Mouse (Mus musculus): ENCODE results near the gene Ddx17.

The Ddx17 gene

GRCm38 (mm10) chr15:79518571-79518970 is 28.0 kb downstream of the Ddx17 start:
- DNase-seq (ENCODE audit: low spot score in 2 of 2), result no peak

- DNase-seq (ENCODE audit: low spot score in 2 of 2), result no peak
These were observed 28.8 kb downstream of the Ddx17 start for GRCm38 (mm10) chr15:79517710-79518109.

- peak in 1 of 2 experiments; percentile 31 for DNase-seq (ENCODE audit: low spot score in 2 of 2)
These were observed 30.1 kb downstream of the Ddx17 start, which contains the start of gene Kdelr3 for GRCm38 (mm10) chr15:79516171-79517096. Kdelr3 (plus strand) TSS chr15:79516411.

GRCm38 (mm10) chr15:79513940-79514339 is 32.6 kb downstream of the Ddx17 start:
- no peak for DNase-seq (ENCODE audit: low spot score in 2 of 2)

GRCm38 (mm10) chr15:79511553-79512320 is 34.8 kb downstream of the Ddx17 start:
- DNase-seq (ENCODE audit: low spot score in 2 of 2), result peak; percentile 89 to 90

- peak in 1 of 2 experiments; percentile 54 for DNase-seq (ENCODE audit: low spot score in 2 of 2)
These were observed 36.1 kb downstream of the Ddx17 start for GRCm38 (mm10) chr15:79510425-79510824.

- DNase-seq (ENCODE audit: low spot score in 2 of 2), result peak; percentile 75 to 76
These were observed 36.5 kb downstream of the Ddx17 start for GRCm38 (mm10) chr15:79509998-79510397.

GRCm38 (mm10) chr15:79507055-79507828 is 39.3 kb downstream of the Ddx17 start:
- peak in 1 of 2 experiments; percentile 53 for DNase-seq (ENCODE audit: low spot score in 2 of 2)

- DNase-seq (ENCODE audit: low spot score in 2 of 2), result no peak
These were observed 40.1 kb downstream of the Ddx17 start for GRCm38 (mm10) chr15:79506460-79506859.

- peak; percentile 79 to 85 for DNase-seq (ENCODE audit: low spot score in 2 of 2)
These were observed 40.8 kb downstream of the Ddx17 start for GRCm38 (mm10) chr15:79505616-79506283.

- no peak for DNase-seq (ENCODE audit: low spot score in 2 of 2)
These were observed 41.7 kb downstream of the Ddx17 start, which contains the start of gene Kcnj4 for GRCm38 (mm10) chr15:79504707-79505452. Kcnj4 (minus strand) TSS chr15:79505241.

GRCm38 (mm10) chr15:79503438-79503837 is 43.1 kb downstream of the Ddx17 start:
- DNase-seq (ENCODE audit: low spot score in 2 of 2), result no peak

- DNase-seq (ENCODE audit: low spot score in 2 of 2), result peak; percentile 68 to 79
These were observed 43.6 kb downstream of the Ddx17 start for GRCm38 (mm10) chr15:79502891-79503341.

- peak in 1 of 2 experiments; percentile 44 for DNase-seq (ENCODE audit: low spot score in 2 of 2)
These were observed 46.4 kb downstream of the Ddx17 start for GRCm38 (mm10) chr15:79500110-79500509.

GRCm38 (mm10) chr15:79493527-79493926 is 53.0 kb downstream of the Ddx17 start:
- DNase-seq (ENCODE audit: low spot score in 2 of 2), result peak; percentile 62 to 69

- no peak for DNase-seq (ENCODE audit: low spot score in 2 of 2)
These were observed 57.1 kb downstream of the Ddx17 start for GRCm38 (mm10) chr15:79489463-79489862.

GRCm38 (mm10) chr15:79481181-79481688 is 65.3 kb downstream of the Ddx17 start:
- DNase-seq (ENCODE audit: low spot score in 2 of 2), result peak; percentile 74 to 77
